Mouse (Mus musculus) MEL (cell line): Measurements from ENCODE around the gene Rab34. TPM values are rescaled to one million over a fixed set of nuclear protein-coding genes. Genes with fewer than 3 reads are reported as not detected.
A peak's percentile ranks its signal among the peaks of the same experiment; 100 is the strongest.

Source experiments
- DNase-seq: peaks from one replicate; pipeline ENCODE4 v3.0.0; 2011; ENCODE audit warnings: low read depth, low spot score
- H3K27ac ChIP-seq: 2 replicates; pipeline ENCODE4 v1.5.1; 2012; ENCODE audit warnings: low read depth, mild to moderate bottlenecking, control low read depth, low read length, moderate library complexity; ENCODE audit not compliant: control insufficient read depth
- H3K27me3 ChIP-seq, 2 experiments: fragments of 150-350 bp in 1 of 2; sonication (generic) in 1 of 2; 2 replicates each; pipeline ENCODE4 v1.6.1; 2012; ENCODE audit warnings: low read length in 2 of 2, mild to moderate bottlenecking in 2 of 2, improper control_type of control experiment in 1 of 2, moderate library complexity in 1 of 2; ENCODE audit not compliant: insufficient read depth in 2 of 2, control insufficient read depth in 1 of 2
- H3K36me3 ChIP-seq, 2 experiments: 2 replicates each; pipeline ENCODE4 v1.6.1; 2012 to 2014; ENCODE audit warnings: low read length in 2 of 2, improper control_type of control experiment in 1 of 2, inconsistent platforms in 1 of 2, mild to moderate bottlenecking in 1 of 2; ENCODE audit not compliant: insufficient read depth in 2 of 2, control insufficient read depth in 1 of 2
- H3K4me1 ChIP-seq, 2 experiments: fragments of 150-350 bp in 1 of 2; sonication (generic) in 1 of 2; 2 replicates each; pipeline ENCODE4 v1.6.1; 2012; ENCODE audit warnings: low read length in 2 of 2, improper control_type of control experiment in 1 of 2, mild to moderate bottlenecking in 1 of 2; ENCODE audit not compliant: insufficient read depth in 2 of 2, control insufficient read depth in 1 of 2
- H3K4me3 ChIP-seq, 2 experiments: fragments of 150-350 bp in 1 of 2; sonication (generic) in 1 of 2; 2 replicates each; pipeline ENCODE4 v1.5.1; 2012; ENCODE audit warnings: low read depth in 2 of 2, low read length in 2 of 2, mild to moderate bottlenecking in 2 of 2, moderate library complexity in 2 of 2, control low read depth in 1 of 2, improper control_type of control experiment in 1 of 2; ENCODE audit not compliant: control insufficient read depth in 1 of 2, insufficient read depth in 1 of 2
- H3K79me2 ChIP-seq: 2 replicates; pipeline ENCODE4 v1.6.1; 2012; ENCODE audit warnings: mild to moderate bottlenecking, low read length, moderate library complexity; ENCODE audit not compliant: control insufficient read depth, poor library complexity, insufficient read depth
- H3K9ac ChIP-seq: 2 replicates; pipeline ENCODE4 v1.6.1; 2012; ENCODE audit warnings: low read depth, mild to moderate bottlenecking, control low read depth, low read length, moderate library complexity; ENCODE audit not compliant: control insufficient read depth, poor library complexity, severe bottlenecking
- H3K9me3 ChIP-seq: fragments of 150-350 bp; sonication (generic); replicated peaks from 2 replicates; pipeline ENCODE4 v1.6.1; 2012; ENCODE audit warnings: mild to moderate bottlenecking, low read length, improper control_type of control experiment, moderate library complexity; ENCODE audit not compliant: insufficient read depth
- BHLHE40 ChIP-seq: IDR thresholded peaks from 2 replicates; pipeline ENCODE4 v1.6.1; 2012; ENCODE audit warnings: low read depth, mild to moderate bottlenecking, inconsistent platforms, low read length, improper control_type of control experiment, borderline replicate concordance
- CHD1 ChIP-seq: IDR thresholded peaks from 2 replicates; pipeline ENCODE4 v1.6.1; 2012; ENCODE audit warnings: low read depth, mild to moderate bottlenecking, inconsistent platforms, low read length, improper control_type of control experiment
- ELF1 ChIP-seq: IDR thresholded peaks from 2 replicates; pipeline ENCODE4 v1.6.1; 2014; ENCODE audit warnings: low read depth, mild to moderate bottlenecking, inconsistent platforms, low read length, improper control_type of control experiment, moderate library complexity
- HCFC1 ChIP-seq: IDR thresholded peaks from 2 replicates; pipeline ENCODE4 v1.6.1; 2012; ENCODE audit warnings: low read depth, mild to moderate bottlenecking, inconsistent platforms, low read length, improper control_type of control experiment, moderate library complexity
- KAT2A ChIP-seq: conservative IDR thresholded peaks from 2 replicates; pipeline ENCODE4 v1.6.1; 2012; ENCODE audit warnings: low read depth, low read length, improper control_type of control experiment, inconsistent platforms
- MAFK ChIP-seq: IDR thresholded peaks from 2 replicates; pipeline ENCODE4 v1.6.1; 2011; ENCODE audit warnings: low read depth, mild to moderate bottlenecking, low read length, improper control_type of control experiment, borderline replicate concordance
- MEF2A ChIP-seq: IDR thresholded peaks from 2 replicates; pipeline ENCODE4 v1.6.1; 2014; ENCODE audit warnings: low read depth, mild to moderate bottlenecking, inconsistent platforms, low read length, improper control_type of control experiment; ENCODE audit not compliant: poor library complexity, insufficient replicate concordance, severe bottlenecking; ENCODE audit errors: extremely low read depth
- MXI1 ChIP-seq: IDR thresholded peaks from 2 replicates; pipeline ENCODE4 v1.6.1; 2011; ENCODE audit warnings: mild to moderate bottlenecking, low read depth, low read length, improper control_type of control experiment
- NELFE ChIP-seq: IDR thresholded peaks from 2 replicates; pipeline ENCODE4 v1.6.1; 2011; ENCODE audit warnings: low read depth, low read length, improper control_type of control experiment
- POLR2A ChIP-seq, 2 experiments: IDR thresholded peaks; 2 replicates each; pipeline ENCODE4 v1.6.1; 2011 to 2012; ENCODE audit warnings: low read length in 2 of 2, mild to moderate bottlenecking in 2 of 2, control low read depth in 1 of 2, improper control_type of control experiment in 1 of 2, low read depth in 1 of 2, moderate library complexity in 1 of 2; ENCODE audit not compliant: control insufficient read depth in 1 of 2, insufficient read depth in 1 of 2, poor library complexity in 1 of 2
- SIN3A ChIP-seq: IDR thresholded peaks from 2 replicates; pipeline ENCODE4 v1.6.1; 2012; ENCODE audit warnings: low read length, improper control_type of control experiment, inconsistent platforms
- SMC3 ChIP-seq: IDR thresholded peaks from 2 replicates; pipeline ENCODE4 v1.6.1; 2011; ENCODE audit warnings: low read depth, low read length, improper control_type of control experiment
- TAL1 ChIP-seq: IDR thresholded peaks from 2 replicates; pipeline ENCODE4 v1.6.1; 2012; ENCODE audit warnings: mild to moderate bottlenecking, inconsistent platforms, low read length, moderate library complexity, mixed read lengths
- UBTF ChIP-seq: IDR thresholded peaks from 2 replicates; pipeline ENCODE4 v1.6.1; 2012; ENCODE audit warnings: low read depth, mild to moderate bottlenecking, inconsistent platforms, low read length, improper control_type of control experiment, moderate library complexity, borderline replicate concordance; ENCODE audit not compliant: insufficient read depth
- ZC3H11A ChIP-seq: IDR thresholded peaks from 2 replicates; pipeline ENCODE4 v1.6.1; 2012; ENCODE audit warnings: low read depth, mild to moderate bottlenecking, inconsistent platforms, low read length, improper control_type of control experiment
- polyA plus RNA-seq, 2 experiments: library from polyadenylated mRNA; stranded (reverse) in 1 of 2; unstranded in 1 of 2; fragments of >175 nt in 1 of 2; fragments of >200 nt in 1 of 2; gene quantifications; 2 replicates each; pipeline versions ENCODE4 v1.2.1 to v1.2.4; 2012; ENCODE audit warnings: low replicate concordance in 2 of 2, low read depth in 1 of 2; ENCODE audit not compliant: insufficient read length in 2 of 2, insufficient read depth in 1 of 2, missing spikeins in 1 of 2
- total RNA-seq: library from RNA; depleted of rRNA; stranded (reverse); fragments of 300-350 nt; gene quantifications from 2 replicates; pipeline ENCODE4 v1.2.3, GENCODE M21; 2012

Gene Rab34
- total and polyA plus RNA-seq, 3 experiments = 20.8 to 42.9 TPM; not detected in 1

DNA sequence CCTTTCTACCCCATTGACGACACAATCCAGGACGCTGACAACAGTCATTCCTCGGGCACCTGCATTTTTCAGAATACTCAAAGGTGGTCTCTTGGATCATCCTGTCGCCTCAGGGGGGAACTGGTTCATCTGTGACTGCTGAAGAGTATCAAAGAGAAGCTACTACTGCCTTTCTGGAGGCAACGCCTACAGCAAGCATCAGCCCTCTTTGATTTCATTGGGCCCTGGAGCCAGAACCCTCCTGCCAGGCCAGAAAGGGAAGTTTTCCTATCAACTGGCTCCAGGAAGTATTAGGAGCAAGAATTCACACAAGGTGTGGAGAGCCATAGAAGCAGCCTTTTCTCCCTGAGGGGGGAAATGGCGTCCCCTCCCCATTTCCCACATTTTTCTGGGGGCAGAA is 21.6 kb upstream of the Rab34 start:
- H3K27ac ChIP-seq = no peak overlapping the region
- H3K36me3 ChIP-seq = peaks cover 0 to 23% of the 10 kb centered on the region in 2 experiments; a peak in 2 of 4 replicates

DNA sequence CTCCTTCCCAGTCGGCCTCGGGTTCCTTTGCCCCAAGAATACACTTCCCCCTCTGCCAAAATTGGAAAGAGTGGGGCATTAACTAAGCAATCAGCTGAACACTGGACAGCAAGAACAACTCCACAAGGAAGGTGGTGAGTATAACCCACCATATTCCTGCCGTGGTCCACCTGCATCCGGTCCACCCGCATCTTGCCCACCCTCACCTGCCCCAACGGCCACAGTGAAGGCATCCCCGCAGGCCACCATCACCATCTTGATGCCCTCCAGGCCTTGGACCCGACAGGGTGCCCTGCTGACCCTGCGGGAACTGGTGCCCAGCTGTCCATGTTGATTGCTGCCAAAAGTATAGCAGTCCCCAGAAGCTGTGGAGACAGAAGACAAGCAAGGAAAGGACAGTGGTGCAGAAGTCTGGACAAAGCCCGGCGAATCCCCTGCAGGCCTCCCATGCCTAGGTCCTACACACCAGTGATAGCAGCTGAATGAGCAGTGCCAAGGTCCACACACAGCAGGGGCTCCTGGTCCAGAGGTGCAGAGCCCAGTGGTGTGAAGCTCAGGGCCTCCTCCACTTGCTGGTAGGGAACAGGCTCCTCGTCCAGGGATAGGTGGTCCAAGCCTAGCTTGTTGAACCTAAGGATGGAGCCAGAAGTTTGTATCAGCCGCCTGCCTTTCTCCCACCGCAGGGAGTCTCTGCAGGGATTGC is 20.8 kb upstream of the Rab34 start:
- H3K9ac ChIP-seq = no peak overlapping the region
- peaks cover 0 to 23% of the 10 kb centered on the region in 2 experiments; a peak in 2 of 4 replicates for H3K36me3 ChIP-seq
- H3K27ac ChIP-seq = no peak overlapping the region
- H3K9me3 ChIP-seq = no peaks in the 10 kb centered on the region
- no peak overlapping the region for H3K4me3 ChIP-seq
- peaks cover 20 to 37% of the 10 kb centered on the region in 2 experiments for H3K4me1 ChIP-seq
- no peaks in the 10 kb centered on the region for H3K27me3 ChIP-seq
- TF ChIP-seq KAT2A (no peak), MEF2A (no peak), NELFE (no peak), MXI1 (no peak), MAFK (no peak), HCFC1 (no peak), UBTF (no peak), TAL1 (no peak), ELF1 (no peak), ZC3H11A (no peak), POLR2A (IDR thresholded peaks at IDR 0.05; ENCODE audit: control insufficient read depth in 1 of 2, insufficient read depth in 1 of 2, low read depth in 1 of 2, low read length in 2 of 2, poor library complexity in 1 of 2) (no peak), CHD1 (no peak), SMC3 (no peak), BHLHE40 (no peak)
- TF ChIP-seq, all 39 proteins: peak for 0
- no peak for DNase-seq
- peaks cover 13% of the 10 kb centered on the region for H3K79me2 ChIP-seq

More for the DNA sequence above, 21.6 kb upstream of the Rab34 start:
- Histone ChIP-seq H3K4me3 (no peak overlapping the region), H3K27me3 (no peaks in the 10 kb centered on the region), H3K4me1 (peaks cover 20 to 37% of the 10 kb centered on the region in 2 experiments), H3K9ac (no peak overlapping the region; the same call in 1 of the 2 replicates), H3K79me2 (peaks cover 13% of the 10 kb centered on the region), H3K9me3 (no peaks in the 10 kb centered on the region)
- peak; percentile 54 for DNase-seq
- TF ChIP-seq CHD1 = no peak
- TF ChIP-seq SIN3A = peak; percentile 28
